Mouse (Mus musculus): Measurements from ENCODE around the gene Hist2h2ac. TPM values are rescaled to one million over a fixed set of nuclear protein-coding genes. Genes with fewer than 3 reads are reported as not detected.
"Not testable (repeated sequence)": the region's sequence is repeated elsewhere in the genome, so short reads cannot be mapped to it uniquely, and the experiment has no call there.

Hist2h2ac gene
- polyA plus RNA-seq, 1 experiment from 2014 or later = 17.7 TPM

DNA sequence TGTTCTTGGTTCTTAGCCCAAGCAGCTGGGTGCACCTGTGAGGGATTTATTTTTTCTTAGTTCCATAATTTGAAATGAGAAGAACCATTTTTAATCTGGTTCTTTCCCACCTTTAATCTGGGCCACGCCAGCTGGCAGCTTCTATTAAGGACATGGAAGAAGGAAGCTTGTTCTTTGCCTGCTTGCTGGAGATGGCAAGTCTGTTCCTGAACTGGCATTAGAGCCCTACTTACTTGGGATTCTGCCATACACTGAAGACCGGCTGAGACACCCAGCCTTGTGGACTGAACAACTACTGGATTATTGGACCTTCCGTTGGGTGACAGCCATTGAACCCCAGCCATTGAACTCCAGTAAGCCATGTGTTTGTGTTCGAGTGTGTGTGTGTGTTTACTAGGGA is 2.1 kb upstream of the Hist2h2ac start:
- ATAC-seq (ENCODE audit: insufficient number of reproducible peaks, insufficient read depth, low FRiP score, low TSS enrichment, low read depth) = no peak
- Histone ChIP-seq H3K9me3 (no peaks in the 10 kb centered on the region), H3K4me3 (replicated peaks) (no peak overlapping the region), H3K27ac (no peak overlapping the region), H3K4me1 (replicated peaks) (peaks cover 41% of the 10 kb centered on the region), H3K4me2 (peak overlapping the region; percentile 80), H3K36me3 (no peaks in the 10 kb centered on the region), H3K9ac (replicated peaks) (no peak overlapping the region), H3K27me3 (no peaks in the 10 kb centered on the region)
- 92% methylated on average over 4 of the region's 4 CpGs for WGBS

DNA sequence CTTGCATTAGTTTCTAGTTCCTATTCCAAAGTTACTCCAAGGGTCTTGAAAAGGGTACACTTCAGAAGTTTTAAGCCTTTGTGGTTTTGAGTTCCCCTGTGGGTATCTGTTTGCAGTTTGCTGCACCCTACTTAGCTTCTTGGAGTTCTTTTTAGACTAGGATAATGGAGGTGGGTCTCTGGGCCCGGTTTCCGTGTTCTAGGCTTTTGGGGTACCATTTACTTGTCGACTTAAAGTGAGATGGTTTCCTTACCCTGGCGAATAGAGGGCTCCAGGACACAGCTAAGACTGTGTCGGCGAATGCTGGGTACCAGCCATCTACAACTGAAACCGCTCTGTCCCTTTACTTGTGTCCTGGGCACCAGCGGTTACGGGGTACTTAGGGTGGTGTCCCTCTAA is 959 bp upstream of the Hist2h2ac start:
- no peaks in the 10 kb centered on the region for H3K27me3 ChIP-seq
- ATAC-seq (ENCODE audit: insufficient number of reproducible peaks, insufficient read depth, low FRiP score, low TSS enrichment, low read depth) = no peak
- no peaks in the 10 kb centered on the region for H3K36me3 ChIP-seq
- H3K9me3 ChIP-seq = no peaks in the 10 kb centered on the region
- H3K4me2 ChIP-seq = peak overlapping the region; percentile 80
- H3K4me3 ChIP-seq (replicated peaks) = peak overlapping the region; percentile 59
- WGBS = 21% methylated on average over 9 of the region's 9 CpGs
- peak overlapping the region; percentile 99 for H3K27ac ChIP-seq
- peaks cover 37% of the 10 kb centered on the region for H3K4me1 ChIP-seq (replicated peaks)
- H3K9ac ChIP-seq (replicated peaks) = peak overlapping the region; percentile 69

DNA sequence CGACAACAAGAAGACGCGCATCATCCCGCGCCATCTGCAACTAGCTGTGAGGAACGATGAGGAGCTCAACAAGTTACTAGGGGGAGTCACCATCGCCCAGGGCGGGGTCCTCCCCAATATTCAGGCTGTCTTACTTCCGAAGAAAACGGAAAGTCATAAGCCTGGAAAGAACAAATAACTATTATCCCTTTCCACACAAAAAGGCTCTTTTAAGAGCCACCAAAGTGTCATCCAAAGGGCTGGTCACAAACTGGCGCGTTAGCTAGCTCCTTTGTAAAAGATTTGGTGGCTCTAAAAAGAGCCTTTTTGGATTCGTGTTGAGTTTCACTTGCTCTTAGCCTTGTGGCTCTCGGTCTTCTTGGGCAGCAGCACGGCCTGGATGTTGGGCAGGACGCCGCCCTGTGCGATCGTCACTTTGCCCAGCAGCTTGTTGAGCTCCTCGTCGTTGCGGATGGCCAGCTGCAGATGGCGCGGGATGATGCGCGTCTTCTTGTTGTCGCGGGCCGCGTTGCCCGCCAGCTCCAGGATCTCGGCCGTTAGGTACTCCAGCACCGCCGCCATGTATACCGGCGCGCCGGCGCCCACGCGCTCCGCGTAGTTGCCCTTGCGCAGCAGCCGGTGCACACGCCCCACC is 432 bp downstream of the Hist2h2ac start:
- H3K4me1 ChIP-seq (replicated peaks) = peaks cover 36% of the 10 kb centered on the region
- 0% methylated on average over 31 of the region's 47 CpGs for WGBS
- H3K4me3 ChIP-seq (replicated peaks) = peak overlapping the region; percentile 59
- not testable (repeated sequence) for H3K36me3 ChIP-seq; H3K27me3 ChIP-seq; ATAC-seq (ENCODE audit: insufficient number of reproducible peaks, insufficient read depth, low FRiP score, low TSS enrichment, low read depth); H3K9me3 ChIP-seq
- H3K27ac ChIP-seq = peak overlapping the region; percentile 99
- H3K9ac ChIP-seq (replicated peaks) = peak overlapping the region; percentile 87
- H3K4me2 ChIP-seq = peak overlapping the region; percentile 80

DNA sequence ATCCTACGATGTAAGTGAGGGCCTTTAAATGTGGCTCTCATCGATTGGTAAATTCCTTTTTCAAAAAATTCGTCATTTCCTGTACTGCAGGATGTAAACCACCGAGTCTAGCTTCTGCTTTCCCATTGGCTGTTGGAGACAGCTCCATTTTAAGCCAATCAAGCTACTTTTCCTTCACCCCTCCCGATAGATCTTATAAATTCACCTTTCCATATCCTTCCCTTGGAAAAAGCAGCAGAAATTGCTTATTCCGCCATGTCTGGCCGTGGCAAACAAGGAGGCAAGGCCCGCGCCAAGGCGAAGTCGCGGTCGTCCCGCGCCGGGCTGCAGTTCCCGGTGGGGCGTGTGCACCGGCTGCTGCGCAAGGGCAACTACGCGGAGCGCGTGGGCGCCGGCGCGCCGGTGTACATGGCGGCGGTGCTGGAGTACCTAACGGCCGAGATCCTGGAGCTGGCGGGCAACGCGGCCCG is 984 bp downstream of the Hist2h2ac start, which contains the start of the genes Bola1 and Hist2h2ab:
Gene Bola1, minus strand, starts transcription at position 49 of the 470 bp plus-strand sequence.
Gene Hist2h2ab, plus strand, starts transcription at position 205 of the 470 bp plus-strand sequence.
- H3K4me1 ChIP-seq (replicated peaks) = peaks cover 36% of the 10 kb centered on the region

DNA sequence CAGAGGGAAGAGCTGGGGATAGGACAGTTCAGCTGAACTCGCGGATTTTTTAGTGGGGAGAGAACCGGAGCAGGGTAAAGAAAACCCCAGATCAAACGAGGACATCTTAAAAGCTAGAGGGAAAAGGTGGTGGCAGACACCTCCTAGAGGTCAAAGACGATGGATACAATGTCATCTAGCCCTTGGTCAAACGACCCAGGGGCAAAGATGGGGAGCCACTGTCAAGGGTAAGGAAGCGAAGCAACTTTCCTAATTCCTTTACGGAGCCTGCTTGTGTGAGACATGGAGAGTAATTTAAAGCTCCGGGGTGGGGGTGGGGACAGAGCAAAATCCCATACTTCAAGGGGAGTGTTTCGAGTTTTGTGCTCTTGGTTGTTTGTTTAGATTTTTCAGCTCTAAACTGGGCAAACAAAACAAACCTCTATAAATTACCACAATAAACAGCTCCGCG is 1.5 kb downstream of the Hist2h2ac start:
- peak; percentile 9; the same call in 1 of the 2 replicates for ATAC-seq (ENCODE audit: insufficient number of reproducible peaks, insufficient read depth, low FRiP score, low TSS enrichment, low read depth)
- peaks cover 34% of the 10 kb centered on the region for H3K4me1 ChIP-seq (replicated peaks)
- H3K9ac ChIP-seq (replicated peaks) = peak overlapping the region; percentile 63
- WGBS = under 1% methylated on average over 12 of the region's 12 CpGs
- H3K36me3 ChIP-seq = no peaks in the 10 kb centered on the region
- H3K4me2 ChIP-seq = peak overlapping the region; percentile 80
- H3K4me3 ChIP-seq (replicated peaks) = peak overlapping the region; percentile 59
- no peaks in the 10 kb centered on the region for H3K9me3 ChIP-seq
- peak overlapping the region; percentile 99 for H3K27ac ChIP-seq
- no peaks in the 10 kb centered on the region for H3K27me3 ChIP-seq

More for the DNA sequence above, 984 bp downstream of the Hist2h2ac start, which contains the start of the genes Bola1 and Hist2h2ab:
- Histone ChIP-seq H3K9me3 (no peaks in the 10 kb centered on the region), H3K4me3 (replicated peaks) (peak within 1 kb of the TSS; percentile 59), H3K36me3 (no peaks in the 10 kb centered on the region), H3K4me2 (peak within 1 kb of the TSS; percentile 80), H3K9ac (replicated peaks) (peak within 1 kb of the TSS; percentile 87), H3K27me3 (no peaks in the 10 kb centered on the region), H3K27ac (peak within 1 kb of the TSS; percentile 99)
- peak; percentile 87 for ATAC-seq (ENCODE audit: insufficient number of reproducible peaks, insufficient read depth, low FRiP score, low TSS enrichment, low read depth)
- WGBS = under 1% methylated on average over 37 of the region's 37 CpGs

DNA sequence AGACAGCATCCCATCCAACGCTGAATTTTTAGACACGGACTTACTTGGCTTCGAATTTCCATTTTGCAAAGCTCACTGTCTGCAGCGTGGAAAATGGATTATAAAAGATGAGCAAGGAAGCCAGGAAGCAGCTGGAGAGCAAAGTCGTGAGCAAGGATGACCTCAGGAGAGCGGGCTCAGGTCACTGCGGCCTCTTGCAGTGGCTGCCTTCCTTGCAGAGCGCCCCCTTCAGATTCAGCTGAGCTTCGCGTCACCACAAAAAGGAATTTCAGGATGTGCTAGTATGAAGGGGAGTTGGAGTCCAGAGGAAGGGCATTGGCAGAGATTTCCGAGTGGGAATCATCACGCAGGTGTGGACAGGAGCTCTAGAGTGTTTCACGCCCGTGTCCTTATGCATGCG is 11.4 kb downstream of the Hist2h2ac start:
- Histone ChIP-seq H3K36me3 (no peaks in the 10 kb centered on the region), H3K4me2 (no peak overlapping the region), H3K27me3 (no peaks in the 10 kb centered on the region), H3K9me3 (no peaks in the 10 kb centered on the region), H3K27ac (no peak overlapping the region), H3K9ac (replicated peaks) (no peak overlapping the region), H3K4me1 (replicated peaks) (no peaks in the 10 kb centered on the region), H3K4me3 (replicated peaks) (no peak overlapping the region)
- ATAC-seq (ENCODE audit: insufficient number of reproducible peaks, insufficient read depth, low FRiP score, low TSS enrichment, low read depth) = no peak
- 26% methylated on average over 15 of the region's 15 CpGs for WGBS

DNA sequence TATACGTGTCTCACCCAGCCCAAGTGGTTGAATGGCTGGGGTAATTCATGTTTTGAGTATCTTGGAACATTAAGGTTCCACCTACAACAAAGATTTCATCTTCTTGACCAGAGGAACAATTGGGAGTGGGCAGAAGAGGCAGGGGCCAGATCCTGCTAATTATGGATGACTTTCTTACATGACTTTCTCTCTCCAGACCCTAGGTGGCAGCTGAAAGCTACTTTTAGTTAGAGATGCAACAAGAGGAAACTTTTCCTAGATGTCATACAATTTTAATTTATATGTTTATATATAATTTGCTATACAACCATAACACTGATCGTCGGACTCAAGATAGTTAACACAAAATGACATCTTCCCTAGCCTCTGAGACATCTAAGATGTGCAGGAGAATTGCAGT is 12.9 kb downstream of the Hist2h2ac start:
- no peak for ATAC-seq (ENCODE audit: insufficient number of reproducible peaks, insufficient read depth, low FRiP score, low TSS enrichment, low read depth)
- Histone ChIP-seq H3K9ac (replicated peaks) (no peak overlapping the region), H3K36me3 (no peaks in the 10 kb centered on the region), H3K4me3 (replicated peaks) (no peak overlapping the region), H3K4me2 (no peak overlapping the region), H3K27ac (no peak overlapping the region), H3K4me1 (replicated peaks) (no peaks in the 10 kb centered on the region), H3K27me3 (no peaks in the 10 kb centered on the region), H3K9me3 (no peaks in the 10 kb centered on the region)
- 89% methylated on average over 3 of the region's 3 CpGs for WGBS

DNA sequence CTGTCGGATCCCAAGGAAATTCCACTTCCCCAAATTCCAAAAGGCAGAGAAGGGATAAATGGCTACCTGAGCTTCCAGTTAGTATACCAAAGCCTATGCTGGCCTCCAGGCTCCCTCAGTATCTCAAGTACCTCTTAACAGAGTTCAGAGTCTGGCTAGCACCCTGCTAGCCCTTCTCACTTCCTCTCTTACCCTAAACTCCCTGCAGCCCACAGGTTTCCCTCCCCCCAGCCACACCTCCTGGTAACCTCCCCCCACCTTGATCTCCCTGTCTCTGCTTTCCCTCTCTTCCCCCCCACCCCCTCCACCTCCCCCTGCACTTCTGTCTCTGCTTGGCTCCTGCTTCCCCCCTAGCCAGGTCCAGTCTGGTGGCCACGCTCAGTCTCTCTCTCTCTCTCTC is 20.9 kb downstream of the Hist2h2ac start:
- no peaks in the 10 kb centered on the region for H3K9me3 ChIP-seq
- H3K27ac ChIP-seq = no peak overlapping the region
- peaks cover 11% of the 10 kb centered on the region for H3K4me1 ChIP-seq (replicated peaks)
- ATAC-seq (ENCODE audit: insufficient number of reproducible peaks, insufficient read depth, low FRiP score, low TSS enrichment, low read depth) = no peak
- peaks cover 4% of the 10 kb centered on the region; the same call in 1 of the 2 replicates for H3K36me3 ChIP-seq
- WGBS = 38% methylated on average over 2 of the region's 2 CpGs
- H3K9ac ChIP-seq (replicated peaks) = no peak overlapping the region
- no peak overlapping the region for H3K4me2 ChIP-seq
- H3K27me3 ChIP-seq = no peaks in the 10 kb centered on the region
- no peak overlapping the region for H3K4me3 ChIP-seq (replicated peaks)

DNA sequence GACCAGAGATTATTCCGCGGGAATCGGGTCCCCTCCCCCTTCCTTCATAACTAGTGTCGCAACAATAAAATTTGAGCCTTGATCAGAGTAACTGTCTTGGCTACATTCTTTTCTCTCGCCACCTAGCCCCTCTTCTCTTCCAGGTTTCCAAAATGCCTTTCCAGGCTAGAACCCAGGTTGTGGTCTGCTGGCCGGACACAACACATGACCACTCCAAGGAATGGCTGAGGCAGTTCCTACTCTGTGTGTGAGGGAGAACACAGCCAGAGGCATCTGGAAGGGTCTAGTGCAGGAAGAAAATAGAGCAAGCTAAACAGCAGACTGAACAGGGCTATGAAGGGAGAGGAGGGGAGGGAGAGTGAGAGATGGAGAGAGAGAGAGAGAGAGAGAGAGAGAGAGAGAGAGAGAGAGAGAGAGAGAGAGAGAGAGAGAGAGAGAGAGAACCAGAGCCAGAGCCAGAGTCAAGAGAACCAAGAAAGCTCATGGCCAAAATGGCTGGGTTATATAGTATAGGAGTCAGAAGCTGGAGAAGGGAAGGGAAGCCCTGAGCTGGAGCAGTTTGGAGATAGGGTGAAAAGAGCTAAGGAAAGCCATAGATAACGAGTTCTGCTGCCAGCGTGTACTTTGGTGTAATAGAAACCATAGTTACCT is 22.0 kb downstream of the Hist2h2ac start:
- WGBS = 24% methylated on average over 8 of the region's 8 CpGs
- Histone ChIP-seq H3K4me1 (replicated peaks) (peaks cover 11% of the 10 kb centered on the region), H3K4me2 (peak overlapping the region; percentile 91; the same call in 1 of the 2 replicates)
- H3K9ac ChIP-seq (replicated peaks); H3K36me3 ChIP-seq; H3K4me3 ChIP-seq (replicated peaks); H3K27ac ChIP-seq; H3K27me3 ChIP-seq; ATAC-seq (ENCODE audit: insufficient number of reproducible peaks, insufficient read depth, low FRiP score, low TSS enrichment, low read depth); H3K9me3 ChIP-seq: not testable (repeated sequence)

DNA sequence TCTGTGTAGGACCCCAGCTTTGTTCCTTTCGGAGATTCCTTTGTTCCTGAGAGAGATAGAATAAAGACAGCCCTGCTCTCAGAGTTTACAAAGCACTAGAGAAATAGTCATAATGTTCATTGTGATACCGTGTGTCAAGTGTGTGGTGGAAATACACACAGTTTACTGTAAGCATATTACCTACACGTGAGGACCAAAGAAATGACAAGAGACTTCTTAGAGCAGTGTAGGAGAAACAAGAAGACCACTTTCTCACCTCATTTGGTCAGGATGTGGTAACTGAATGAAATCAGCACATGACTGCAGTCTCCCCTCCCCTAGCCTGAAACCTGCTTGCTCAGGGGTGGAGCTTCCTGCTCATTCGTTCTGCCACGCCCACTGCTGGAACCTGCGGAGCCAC is 22.5 kb downstream of the Hist2h2ac start:
- H3K27me3 ChIP-seq = 0 out of 2 replicates have a peak, but pooled peaks cover 3% of the 10 kb centered on the region
- peaks cover 11% of the 10 kb centered on the region for H3K4me1 ChIP-seq (replicated peaks)
- 5% methylated on average over 6 of the region's 6 CpGs for WGBS
- peak overlapping the region; percentile 91 for H3K4me2 ChIP-seq
- H3K9ac ChIP-seq (replicated peaks) = peak overlapping the region; percentile 40
- H3K4me3 ChIP-seq (replicated peaks) = peak overlapping the region; percentile 66
- H3K9me3 ChIP-seq = no peaks in the 10 kb centered on the region
- peaks cover 4% of the 10 kb centered on the region; the same call in 1 of the 2 replicates for H3K36me3 ChIP-seq
- H3K27ac ChIP-seq = 0 out of 2 replicates have a peak overlapping the region, but pooled peaks have one; percentile 35
- ATAC-seq (ENCODE audit: insufficient number of reproducible peaks, insufficient read depth, low FRiP score, low TSS enrichment, low read depth) = peak; percentile 21; the same call in 1 of the 2 replicates

DNA sequence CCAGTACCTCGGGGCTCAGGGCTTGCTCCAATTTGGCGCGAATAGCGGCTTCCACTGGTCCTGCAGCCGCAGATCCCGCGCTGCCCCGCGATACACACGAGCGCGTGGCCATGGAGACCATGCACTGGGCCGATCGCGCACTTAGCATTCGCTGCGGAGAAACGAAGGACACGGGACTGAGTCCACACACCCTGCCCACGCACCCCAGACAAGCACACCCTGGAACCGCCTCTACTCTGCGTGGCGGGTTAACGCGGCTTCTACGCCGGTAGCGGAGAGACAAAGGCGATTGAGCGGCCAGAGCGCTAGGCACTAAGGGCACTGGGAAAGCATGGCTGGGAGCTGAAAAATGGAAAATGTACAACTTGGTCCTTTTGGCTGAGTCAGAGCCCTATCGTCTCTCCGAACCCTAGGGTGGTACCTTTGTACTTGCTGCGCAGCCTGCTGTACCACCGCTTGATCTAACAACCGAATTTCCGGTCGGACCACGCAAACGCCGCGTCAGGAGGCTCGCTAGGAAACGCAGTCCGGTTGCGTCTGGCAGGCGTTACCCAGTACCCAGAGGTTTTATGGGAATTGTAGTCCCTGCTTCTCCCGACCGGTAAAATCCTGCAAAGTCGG is 23.4 kb downstream of the Hist2h2ac start:
- Histone ChIP-seq H3K36me3 (peaks cover 4% of the 10 kb centered on the region; the same call in 1 of the 2 replicates), H3K27me3 (0 out of 2 replicates have a peak, but pooled peaks cover 3% of the 10 kb centered on the region), H3K4me2 (peak overlapping the region; percentile 91), H3K9me3 (no peaks in the 10 kb centered on the region), H3K4me1 (replicated peaks) (peaks cover 11% of the 10 kb centered on the region), H3K4me3 (replicated peaks) (peak overlapping the region; percentile 66), H3K27ac (peak overlapping the region; percentile 98), H3K9ac (replicated peaks) (peak overlapping the region; percentile 87)
- under 1% methylated on average over 50 of the region's 50 CpGs for WGBS
- ATAC-seq (ENCODE audit: insufficient number of reproducible peaks, insufficient read depth, low FRiP score, low TSS enrichment, low read depth) = peak; percentile 91

All from limb, embryonic 12.5 days (tissue).